Mouse (Mus musculus) brain, embryonic 14.5 days (tissue): ENCODE measurements around the gene Zdhhc4.

Source experiments
- CTCF ChIP-seq: fragments of 200-500 bp; IDR thresholded peaks from 2 replicates; pipeline ENCODE4 v1.5.1; 2012; ENCODE audit warnings: inconsistent platforms, mild to moderate bottlenecking, moderate library complexity, borderline replicate concordance; ENCODE audit not compliant: insufficient read depth, insufficient read length; ENCODE audit errors: extremely low read depth
- POLR2A ChIP-seq: fragments of 200-500 bp; IDR thresholded peaks from 2 replicates; pipeline ENCODE4 v1.6.1; 2012; ENCODE audit warnings: mild to moderate bottlenecking, inconsistent platforms, borderline replicate concordance; ENCODE audit not compliant: poor library complexity, insufficient read depth, insufficient read length, severe bottlenecking; ENCODE audit errors: extremely low read depth

DNA sequence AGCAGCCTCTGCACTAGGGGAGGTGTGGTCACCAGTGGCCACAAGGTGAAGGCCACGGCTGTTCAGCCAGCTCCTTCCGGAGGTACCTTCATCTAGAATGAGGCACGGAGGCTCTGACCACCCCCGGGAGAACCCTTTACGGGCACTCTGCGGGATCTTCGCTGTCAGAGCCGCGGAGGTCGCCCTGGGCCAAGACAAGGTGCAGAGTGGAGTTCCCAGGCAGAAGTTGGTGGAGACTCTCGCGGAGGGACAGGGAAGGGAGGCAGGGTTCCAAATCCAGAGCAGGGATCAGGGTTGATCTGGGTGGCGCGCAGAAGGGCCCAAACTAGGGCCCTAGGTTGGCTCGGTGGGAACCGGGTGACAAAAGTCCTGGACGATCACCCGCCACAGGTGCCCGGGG is 36.2 kb downstream of the Zdhhc4 start:
- TF ChIP-seq POLR2A, result no peak
- TF ChIP-seq CTCF, result no peak
